Mouse (Mus musculus) brain, embryonic 14.5 days (tissue): ENCODE measurements around the gene Vwce.

ENCODE experiments used
- CTCF ChIP-seq: fragments of 200-500 bp; IDR thresholded peaks from 2 replicates; pipeline ENCODE4 v1.5.1; 2012; ENCODE audit warnings: inconsistent platforms, mild to moderate bottlenecking, moderate library complexity, borderline replicate concordance; ENCODE audit not compliant: insufficient read depth, insufficient read length; ENCODE audit errors: extremely low read depth
- POLR2A ChIP-seq: fragments of 200-500 bp; IDR thresholded peaks from 2 replicates; pipeline ENCODE4 v1.6.1; 2012; ENCODE audit warnings: mild to moderate bottlenecking, inconsistent platforms, borderline replicate concordance; ENCODE audit not compliant: poor library complexity, insufficient read depth, insufficient read length, severe bottlenecking; ENCODE audit errors: extremely low read depth

GRCm38 (mm10) chr19:10603660-10604523, 30.1 kb upstream of the Vwce start:
- TF ChIP-seq CTCF (no peak), POLR2A (no peak)
